Mouse (Mus musculus): ENCODE measurements around the gene Gas2l1.

DNA sequence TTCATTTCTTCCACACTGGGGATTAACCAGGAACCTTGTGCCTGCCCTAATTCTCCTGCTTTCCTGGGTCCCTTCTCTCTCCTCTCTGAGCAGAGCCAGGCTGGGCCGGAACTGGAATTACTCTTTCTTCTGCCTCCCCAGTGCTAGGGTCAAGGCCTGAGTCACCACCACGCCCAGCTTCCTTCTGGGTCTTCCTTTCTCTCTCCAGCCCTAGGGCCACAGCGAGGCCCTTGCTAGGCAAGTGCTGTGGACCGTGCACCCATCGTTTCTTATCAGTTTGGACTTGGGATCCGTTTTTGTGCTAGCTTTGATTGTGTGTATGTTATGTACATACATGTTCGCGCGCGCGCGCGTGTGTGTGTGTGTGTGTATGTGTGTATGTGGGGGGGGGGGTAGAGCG is 11.0 kb downstream of the Gas2l1 start:
- TF ChIP-seq GATA1 (IDR thresholded peaks at IDR 0.05; ENCODE audit: low read length) (no peak), TAL1 (IDR thresholded peaks at IDR 0.05; ENCODE audit: low read length) (no peak)
